Mouse (Mus musculus): ENCODE measurements around the gene Cst6. TPM values are rescaled to one million over a fixed set of nuclear protein-coding genes. Genes with fewer than 3 reads are reported as not detected.

The Cst6 gene
- 1.1 TPM in 1 of 4 replicates, not detected in the others for total RNA-seq (2023)

GRCm38 (mm10) chr19:5349502-5349873, at the start of gene Cst6:
Gene Cst6 (minus strand): TSS chr19:5349574.

GRCm38 (mm10) chr19:5388588-5389242, 39.3 kb upstream of the Cst6 start, which contains the start of gene Sart1:
Gene Sart1 (minus strand): TSS chr19:5388703.

GRCm38 (mm10) chr19:5367053-5367359, 17.6 kb upstream of the Cst6 start, which contains the start of gene Banf1:
Gene Banf1 (minus strand): TSS chr19:5367168.

GRCm38 (mm10) chr19:5366175-5367052, 17.0 kb upstream of the Cst6 start, which contains the start of gene Eif1ad:
Gene Eif1ad (plus strand): TSS chr19:5366741.

GRCm38 (mm10) chr19:5335441-5335840, 13.9 kb downstream of the Cst6 start, which contains the start of gene Catsper1:
Gene Catsper1 (plus strand): TSS chr19:5335741.

GRCm38 (mm10) chr19:5297903-5298800, 51.2 kb downstream of the Cst6 start, which contains the start of gene Gal3st3:
Gene Gal3st3 (plus strand): TSS chr19:5298331.

GRCm38 (mm10) chr19:5294972-5295735, 54.2 kb downstream of the Cst6 start, which contains the start of gene Sf3b2:
Gene Sf3b2 (minus strand): TSS chr19:5295455.

Other genes starting within 250 kb of the Cst6 start
- 96.5 to 104 TPM (median 103 TPM) in 4 replicates for gene Rab1b, start 242.5 kb downstream of the Cst6 start, total RNA-seq (2023)
- gene Klc2, start 231.0 kb downstream of the Cst6 start, total RNA-seq (2023), result 34.4 to 45.7 TPM (median 38.8 TPM) in 4 replicates
- 72.0 to 82.2 TPM (median 75.3 TPM) in 4 replicates for gene Pacs1, start 76.5 kb downstream of the Cst6 start, total RNA-seq (2023)
- 307 to 329 TPM (median 311 TPM) in 4 replicates for gene Sf3b2, start 54.1 kb downstream of the Cst6 start, total RNA-seq (2023)
- not detected in 4 replicates for gene Gal3st3, start 51.2 kb downstream of the Cst6 start, total RNA-seq (2023)
- gene Catsper1, start 13.8 kb downstream of the Cst6 start, total RNA-seq (2023), result not detected in 4 replicates
- 34.9 to 38.5 TPM (median 36.1 TPM) in 4 replicates for gene Eif1ad, start 17.2 kb upstream of the Cst6 start, total RNA-seq (2023)
- 88.3 to 99.9 TPM (median 93.3 TPM) in 4 replicates for gene Banf1, start 17.6 kb upstream of the Cst6 start, total RNA-seq (2023)
- gene Sart1, start 39.1 kb upstream of the Cst6 start, total RNA-seq (2023), result 164 to 192 TPM (median 190 TPM) in 4 replicates
- gene Tsga10ip, start 53.0 kb upstream of the Cst6 start, total RNA-seq (2023), result not detected in 4 replicates
- 152 to 183 TPM (median 166 TPM) in 4 replicates for gene Drap1, start 75.4 kb upstream of the Cst6 start, total RNA-seq (2023)
- gene AI837181, start 75.6 kb upstream of the Cst6 start, total RNA-seq (2023), result 48.5 to 56.8 TPM (median 51.1 TPM) in 4 replicates
- 0.41 to 2.4 TPM (median 1.2 TPM) in 4 replicates for gene Fosl1, start 98.0 kb upstream of the Cst6 start, total RNA-seq (2023)
- gene Ccdc85b, start 108.3 kb upstream of the Cst6 start, total RNA-seq (2023), result 2.5 to 3.4 TPM (median 2.8 TPM) in 4 replicates
- 71.4 to 110 TPM (median 105 TPM) in 4 replicates for gene Fibp, start 111.0 kb upstream of the Cst6 start, total RNA-seq (2023)
- gene Ctsw, start 118.9 kb upstream of the Cst6 start, total RNA-seq (2023), result 0.92 to 2.5 TPM (median 1.4 TPM) in 4 replicates
- not detected in 4 replicates for gene Efemp2, start 124.4 kb upstream of the Cst6 start, total RNA-seq (2023)
- gene Mus81, start 138.8 kb upstream of the Cst6 start, total RNA-seq (2023), result 29.5 to 38.4 TPM (median 36.3 TPM) in 4 replicates
- gene Cfl1, start 140.9 kb upstream of the Cst6 start, total RNA-seq (2023), result 1,244 to 1,311 TPM (median 1,302 TPM) in 4 replicates
- gene 1700020D05Rik, start 154.2 kb upstream of the Cst6 start, total RNA-seq (2023), result 1.6 to 3.8 TPM (median 2.1 TPM) in 4 replicates
- gene Snx32, start 161.0 kb upstream of the Cst6 start, total RNA-seq (2023), result 9.1 to 11.3 TPM (median 9.6 TPM) in 4 replicates
- not detected in 4 replicates for gene Ovol1, start 211.1 kb upstream of the Cst6 start, total RNA-seq (2023)
- gene Ap5b1, start 218.5 kb upstream of the Cst6 start, total RNA-seq (2023), result 15.4 to 17.9 TPM (median 15.7 TPM) in 4 replicates

Data from B cell, adult 62 days (primary cell).